Mouse (Mus musculus) spleen, adult 18-20 months (tissue): Measurements from ENCODE around the gene Chka.

Experiments used
- DNase-seq, 2 experiments: peaks; one replicate each; pipeline ENCODE4 v3.0.0; 2022; ENCODE audit warnings: mixed read lengths in 2 of 2

The Chka gene

DNA sequence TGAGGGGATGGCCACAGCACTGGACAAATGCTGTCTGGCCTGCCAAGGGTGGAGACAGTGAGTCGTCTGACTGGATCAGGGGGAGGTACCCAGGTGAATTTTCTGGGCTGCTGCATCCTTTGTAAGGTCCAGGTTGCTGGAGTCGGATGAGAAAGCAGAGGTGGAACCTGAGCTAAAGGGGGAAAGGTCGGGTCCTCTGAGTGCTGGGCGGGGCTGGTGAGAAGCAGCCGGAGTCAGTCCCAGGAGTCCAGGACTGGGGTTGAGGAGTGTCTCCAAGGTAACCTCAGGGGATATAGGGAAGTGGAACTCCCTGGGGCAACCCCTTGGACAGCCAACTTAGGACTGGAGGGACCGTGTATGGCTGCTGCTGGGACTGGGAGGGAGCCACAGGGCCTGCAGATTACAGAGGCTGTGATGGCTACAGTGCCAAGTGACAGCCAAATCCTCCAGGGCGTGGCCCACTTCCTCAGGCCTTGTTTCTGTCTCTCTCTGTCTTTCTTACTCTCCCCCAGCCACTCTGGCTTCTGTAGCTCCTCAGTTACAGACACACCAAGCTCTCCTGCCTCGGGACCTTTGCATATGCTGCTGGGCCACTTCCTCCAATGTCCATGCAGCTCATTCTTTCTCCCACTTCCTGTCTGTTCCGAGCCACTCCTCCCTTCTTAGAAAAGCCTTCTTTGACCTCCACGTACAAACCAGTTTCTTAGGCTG lies 71.2 kb downstream of the Chka start:
- DNase-seq = peak in 1 of 2 experiments; percentile 29

DNA sequence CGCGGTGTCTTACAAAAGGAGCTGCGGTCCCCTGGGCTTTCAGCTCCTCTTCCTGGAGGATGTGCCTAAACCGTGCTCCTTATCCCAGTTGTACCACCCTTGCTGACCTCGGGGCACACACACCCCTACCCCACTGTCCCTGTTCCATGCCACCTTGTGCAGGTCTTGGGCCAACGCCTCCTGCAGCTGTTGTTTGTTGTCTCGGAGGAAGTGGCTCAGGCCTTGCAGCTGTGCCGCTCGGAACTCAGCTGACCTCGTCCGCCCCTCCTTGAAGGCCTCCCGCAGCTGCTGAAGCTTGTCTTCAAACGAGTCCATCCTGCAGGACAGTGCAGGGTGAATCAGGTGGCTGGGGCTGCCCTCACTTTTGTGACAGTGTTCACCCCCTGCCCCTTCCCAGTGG lies 72.0 kb downstream of the Chka start:
- peak; percentile 60 to 71 for DNase-seq

DNA sequence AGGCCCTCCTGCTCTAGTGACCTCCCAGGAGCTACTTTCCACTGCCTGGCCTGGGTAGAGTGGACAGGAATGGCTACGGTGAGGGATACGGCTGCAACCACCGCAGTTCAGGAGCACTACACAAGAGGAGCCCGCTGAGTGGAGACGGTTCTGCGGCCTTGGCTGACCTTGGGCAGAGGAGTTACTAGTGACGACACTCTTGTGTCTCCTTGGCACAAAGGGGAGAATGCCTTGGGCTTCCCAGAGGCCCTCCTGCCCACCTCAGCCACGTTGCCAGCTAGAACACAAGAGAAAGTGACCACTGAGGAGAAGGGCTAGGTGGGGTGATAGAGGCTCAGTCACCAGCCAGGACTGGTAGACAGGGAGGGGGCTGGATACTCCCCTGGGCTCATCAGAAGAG lies 72.6 kb downstream of the Chka start:
- peak in 1 of 2 experiments; percentile 8 for DNase-seq

DNA sequence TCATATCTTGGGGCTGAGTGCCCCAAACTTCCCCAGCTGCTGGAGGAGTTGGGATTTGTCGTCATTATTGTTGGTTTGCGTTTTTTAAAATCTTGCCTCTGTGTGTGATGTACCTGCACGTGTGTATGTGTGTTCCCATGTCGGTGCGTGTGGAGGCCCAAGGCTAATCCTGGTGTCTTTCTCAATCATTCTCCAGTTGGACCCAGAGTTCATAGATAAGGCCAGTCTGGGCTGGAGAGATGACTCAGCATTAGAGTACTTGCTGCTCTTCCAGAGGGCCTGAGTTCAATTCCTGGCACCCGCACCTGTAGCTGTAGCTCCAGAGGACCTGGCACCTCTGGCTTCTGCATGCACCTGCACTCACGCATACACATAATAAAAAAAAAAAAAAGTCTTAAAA lies 73.3 kb downstream of the Chka start:
- no peak for DNase-seq

DNA sequence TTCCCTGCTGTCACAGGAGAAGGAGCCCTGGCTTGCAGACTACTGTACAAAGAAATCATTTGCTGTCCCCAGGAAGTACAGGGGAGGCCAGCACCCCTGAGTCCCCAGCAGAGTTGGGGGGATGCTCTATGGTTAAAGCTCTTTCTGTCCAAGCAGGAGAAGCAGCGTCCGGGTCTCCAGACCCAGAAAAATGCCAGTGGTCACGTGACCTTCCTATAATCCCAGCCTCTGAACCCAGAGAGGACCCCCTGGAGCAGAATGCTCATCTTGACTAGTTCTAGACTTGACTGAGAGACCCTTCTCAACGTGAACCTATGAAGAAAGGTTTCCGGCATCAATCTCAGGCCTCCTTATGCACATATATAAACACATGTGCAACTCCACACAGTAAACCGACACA lies 74.3 kb downstream of the Chka start:
- DNase-seq = no peak

DNA sequence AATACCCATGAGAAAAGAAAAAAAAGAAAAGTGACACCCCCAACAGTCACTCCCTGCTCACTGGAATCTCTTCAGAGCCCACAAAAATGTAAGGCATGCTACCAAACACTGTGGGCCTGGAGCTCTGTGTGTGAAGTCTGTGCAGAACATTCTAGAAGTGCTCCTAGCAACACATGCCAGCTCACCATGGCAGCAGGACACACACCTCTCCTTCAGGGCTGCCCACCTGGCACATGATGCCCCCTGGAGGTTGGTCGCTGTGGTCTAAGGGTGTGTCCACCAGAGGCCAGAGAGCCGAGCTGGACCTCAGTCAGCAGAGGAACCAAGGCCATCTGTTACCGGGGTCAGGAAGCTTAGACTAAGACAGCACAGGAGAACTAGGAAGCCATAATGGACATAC lies 74.7 kb downstream of the Chka start:
- DNase-seq = no peak

DNA sequence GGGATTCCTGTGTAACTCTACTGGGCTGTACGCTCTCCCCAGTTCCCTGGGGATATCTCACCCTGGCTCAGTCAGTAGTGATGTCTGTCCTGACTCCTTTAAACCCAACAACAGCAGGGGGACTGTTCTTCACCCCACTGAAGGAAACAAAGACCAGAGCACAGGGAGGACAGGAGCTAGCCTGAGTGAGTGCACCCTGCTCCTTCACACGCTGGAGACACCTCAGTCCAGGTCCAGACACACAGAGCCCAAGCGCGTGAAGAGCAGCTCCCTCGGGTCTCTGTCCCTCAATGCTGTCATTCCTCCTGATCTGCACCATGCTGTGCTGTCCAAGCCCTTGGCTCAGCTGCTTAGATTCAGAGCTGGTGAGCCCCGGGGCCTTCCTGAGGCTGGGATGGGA lies 75.1 kb downstream of the Chka start:
- DNase-seq = no peak

DNA sequence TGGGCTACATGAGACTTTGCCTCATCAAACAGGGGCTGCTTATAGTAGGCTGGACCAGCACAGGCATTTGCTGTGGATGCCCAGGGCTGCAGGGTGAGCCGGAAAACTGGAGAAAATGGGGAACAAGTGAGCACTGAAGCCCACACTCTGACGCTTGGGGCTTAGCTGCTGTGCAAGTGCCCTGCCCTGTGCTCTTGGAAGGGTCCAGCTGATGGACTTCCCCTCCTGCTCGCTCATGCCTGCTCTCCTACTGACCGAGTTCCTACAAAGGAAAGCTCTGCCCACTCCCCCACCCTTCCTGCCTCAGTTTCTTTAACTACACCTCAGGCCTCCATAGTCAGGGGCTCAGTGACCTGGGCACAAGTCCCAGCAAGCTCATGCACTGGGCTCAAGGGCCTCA lies 76.4 kb downstream of the Chka start:
- no peak for DNase-seq

DNA sequence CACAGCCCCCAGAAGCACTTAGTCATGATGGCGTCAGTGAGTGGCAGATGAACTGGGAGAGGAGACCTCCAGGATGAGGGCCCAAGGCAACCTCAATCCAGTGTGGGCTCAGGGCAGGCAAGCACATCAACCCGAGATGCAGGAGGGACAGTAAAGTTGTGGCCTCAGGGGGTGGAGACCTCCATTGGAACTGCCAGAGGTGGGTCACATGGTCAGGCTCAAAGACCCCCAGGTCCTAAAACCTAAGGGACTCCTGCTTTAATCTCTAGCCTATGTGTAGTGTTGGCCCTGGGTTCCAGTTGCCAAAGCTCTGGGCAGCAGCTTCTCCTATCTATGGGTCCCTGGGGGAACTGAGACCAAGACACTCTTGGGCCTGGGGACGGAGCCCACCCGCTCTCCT lies 77.2 kb downstream of the Chka start:
- DNase-seq = no peak

DNA sequence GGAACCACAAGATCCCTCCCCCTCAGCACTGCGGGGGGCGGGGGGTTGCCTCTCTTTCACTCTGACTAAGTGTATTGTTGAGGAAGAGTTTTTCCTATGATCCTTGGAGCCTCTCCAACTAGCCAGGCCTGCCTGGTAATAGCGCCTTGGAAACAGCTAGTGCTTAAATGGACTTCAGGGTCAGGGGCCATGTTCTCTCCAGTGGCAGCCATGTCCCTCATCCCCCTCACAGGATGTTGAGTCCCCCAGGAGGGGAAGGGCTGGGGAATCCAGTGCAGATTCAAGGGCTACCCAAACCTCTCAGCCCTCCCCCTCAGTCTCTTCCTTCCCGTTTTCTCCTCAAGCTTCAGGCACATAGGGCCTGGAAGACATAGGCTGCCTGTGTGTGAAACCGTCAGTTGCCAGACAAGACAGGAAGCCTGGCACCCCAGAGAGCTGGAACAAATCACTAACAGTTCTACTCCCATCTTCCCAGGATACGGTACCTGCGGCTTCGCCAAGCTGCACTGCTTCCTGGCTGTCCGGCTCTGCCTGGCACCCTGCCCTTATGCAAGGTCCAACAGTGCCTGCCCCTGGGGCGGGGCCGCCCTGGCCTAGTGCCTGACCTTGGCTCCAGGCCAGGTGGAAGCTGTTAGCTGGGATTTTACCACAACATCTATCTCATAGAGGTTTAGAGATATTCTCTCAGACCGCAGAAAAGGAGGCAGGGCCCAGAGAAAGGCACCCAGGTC lies 77.8 kb downstream of the Chka start, which contains the start of gene Aldh3b1:
Gene Aldh3b1, minus strand, starts transcription at position 598 of the 731 bp plus-strand sequence.
- DNase-seq = peak; percentile 55 to 63

DNA sequence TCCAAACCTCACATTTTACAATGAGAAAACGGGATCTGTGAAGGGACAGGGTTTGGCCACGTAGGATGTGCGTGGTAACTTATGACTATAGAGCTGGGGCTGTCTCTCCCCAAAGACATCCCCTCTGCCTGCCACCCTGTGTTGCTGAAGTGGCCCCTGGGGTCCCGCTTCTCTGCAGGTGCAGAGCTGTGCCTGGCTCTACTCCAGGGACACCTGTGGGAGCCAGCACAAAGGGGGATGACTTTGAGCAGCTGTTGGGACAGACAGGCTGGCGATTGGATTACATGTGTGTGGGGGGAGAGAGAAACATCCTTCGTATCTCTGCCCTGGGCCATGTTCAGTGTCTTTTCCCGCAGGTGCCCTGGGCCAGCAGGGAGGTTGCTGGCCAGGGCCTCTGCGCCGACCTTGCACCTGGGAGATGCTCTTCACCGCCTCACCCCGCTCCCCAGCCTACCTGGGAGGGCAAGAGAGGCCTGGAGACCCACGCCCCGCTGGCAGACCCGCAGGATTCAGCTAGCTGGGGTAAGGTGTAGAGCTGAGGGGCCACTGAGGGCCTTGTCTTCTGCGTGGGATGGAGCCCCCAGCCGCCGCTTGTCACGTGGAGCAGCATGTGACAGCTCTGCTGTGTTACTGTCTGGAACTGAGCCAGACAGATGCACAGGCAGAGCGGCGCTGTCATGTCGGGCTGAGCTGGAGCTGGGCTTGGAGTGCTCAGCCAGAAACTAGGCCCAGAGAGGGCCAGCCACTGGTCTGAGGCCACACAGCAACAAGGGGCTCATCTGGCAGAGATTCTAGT lies 78.9 kb downstream of the Chka start:
- peak in 1 of 2 experiments; percentile 38 for DNase-seq

DNA sequence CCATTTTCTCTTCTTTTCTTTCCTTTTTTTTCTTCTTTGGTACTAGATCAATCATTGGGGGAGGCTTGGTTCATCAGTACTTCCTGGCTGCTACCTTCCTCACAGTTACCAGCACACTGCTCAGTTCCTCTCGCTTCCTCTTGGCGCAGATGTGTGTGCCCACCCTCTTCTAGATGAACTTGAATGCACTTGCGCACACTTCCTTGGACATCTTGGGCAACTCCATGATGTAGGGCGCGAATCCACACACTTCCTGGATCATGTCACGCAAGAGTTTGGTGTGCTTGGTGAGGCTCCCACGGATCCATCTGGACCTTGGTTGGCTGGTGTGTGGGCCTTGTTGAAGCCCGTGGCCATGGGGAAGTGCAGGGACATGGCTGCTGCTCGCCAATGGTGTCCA lies 80.1 kb downstream of the Chka start:
- no peak for DNase-seq

DNA sequence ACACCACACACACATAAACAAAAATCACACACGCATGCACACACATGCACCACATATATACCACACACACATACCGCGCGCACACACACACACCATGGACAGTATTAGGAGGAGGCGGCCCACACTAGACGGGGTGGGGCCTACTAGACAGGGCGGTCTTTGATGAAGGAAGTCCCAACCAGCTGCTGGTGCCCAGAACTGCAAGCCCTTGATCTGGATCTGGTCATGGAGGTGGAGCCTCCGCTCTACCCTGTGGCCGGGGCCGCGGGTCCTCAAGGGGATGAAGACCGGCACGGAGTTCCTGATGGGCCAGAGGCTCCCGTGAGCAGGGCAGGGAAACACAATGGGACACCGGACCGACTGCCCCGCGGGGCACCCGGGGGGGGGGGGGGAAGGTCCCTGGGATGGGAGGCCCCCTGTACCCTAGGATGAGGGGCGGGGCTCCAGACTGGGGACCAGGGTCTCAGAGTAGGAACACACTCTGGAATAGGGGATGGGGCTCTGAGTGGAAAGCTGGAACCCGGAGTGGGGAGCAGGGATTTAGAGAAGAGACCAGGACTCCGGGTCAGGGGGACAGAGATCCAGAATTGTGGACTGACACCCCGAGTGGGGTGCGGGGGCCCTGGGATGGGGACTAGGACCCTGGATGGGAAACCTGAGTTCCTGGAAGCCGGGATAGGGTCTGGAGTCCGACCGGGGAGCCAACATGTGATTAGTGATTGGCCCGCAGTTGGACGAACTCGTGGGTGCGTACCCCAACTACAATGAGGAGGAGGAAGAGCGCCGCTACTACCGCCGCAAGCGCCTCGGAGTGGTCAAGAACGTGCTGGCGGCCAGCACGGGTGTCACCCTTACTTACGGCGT lies 83.7 kb downstream of the Chka start, which contains the start of gene Unc93b1:
Gene Unc93b1, plus strand, starts transcription at position 155 of the 864 bp plus-strand sequence.
- DNase-seq = peak; percentile 74 to 76

DNA sequence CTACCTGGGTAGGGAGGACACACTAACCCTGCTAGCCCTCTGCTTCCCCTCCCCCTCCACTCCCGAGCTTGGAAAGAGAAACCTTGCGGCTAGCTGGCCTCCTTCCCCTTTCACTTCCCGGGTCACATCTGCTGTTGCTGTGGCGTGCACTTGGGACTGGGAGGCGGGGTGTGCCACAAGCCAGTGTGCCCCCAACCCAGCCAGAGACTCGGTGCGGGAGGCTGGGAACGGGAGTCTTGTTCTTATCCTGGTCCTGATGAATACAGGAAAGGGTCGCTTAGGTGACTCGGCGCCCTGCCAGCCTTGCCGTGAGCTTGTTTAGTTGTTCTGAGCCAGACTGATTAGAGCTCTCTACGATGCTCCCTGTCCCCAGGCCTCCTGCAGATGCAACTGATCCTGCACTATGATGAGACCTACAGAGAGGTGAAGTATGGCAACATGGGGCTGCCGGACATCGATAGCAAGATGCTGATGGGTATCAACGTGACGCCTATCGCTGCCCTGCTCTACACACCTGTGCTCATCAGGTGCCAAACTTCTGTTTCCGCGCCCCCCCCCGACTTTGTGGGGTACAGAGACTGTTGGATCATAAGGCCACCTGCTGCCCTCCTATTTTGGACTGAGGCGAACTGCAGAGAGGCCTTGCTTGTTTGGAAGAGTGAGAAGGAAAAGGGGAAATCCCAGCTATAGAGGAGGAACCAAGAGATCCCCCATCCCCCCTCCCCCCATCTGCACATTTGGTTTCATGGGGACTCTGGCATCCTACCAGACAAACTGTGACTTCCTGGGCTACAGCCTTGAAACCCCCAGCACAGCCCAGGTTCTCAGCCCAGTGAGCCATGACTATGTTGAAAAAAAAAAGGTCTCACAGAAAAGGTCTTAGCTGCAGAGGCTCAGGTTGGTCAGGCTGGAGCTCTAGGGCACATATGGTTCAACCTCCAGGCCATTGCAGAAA lies 84.6 kb downstream of the Chka start:
- peak; percentile 82 to 84 for DNase-seq

DNA sequence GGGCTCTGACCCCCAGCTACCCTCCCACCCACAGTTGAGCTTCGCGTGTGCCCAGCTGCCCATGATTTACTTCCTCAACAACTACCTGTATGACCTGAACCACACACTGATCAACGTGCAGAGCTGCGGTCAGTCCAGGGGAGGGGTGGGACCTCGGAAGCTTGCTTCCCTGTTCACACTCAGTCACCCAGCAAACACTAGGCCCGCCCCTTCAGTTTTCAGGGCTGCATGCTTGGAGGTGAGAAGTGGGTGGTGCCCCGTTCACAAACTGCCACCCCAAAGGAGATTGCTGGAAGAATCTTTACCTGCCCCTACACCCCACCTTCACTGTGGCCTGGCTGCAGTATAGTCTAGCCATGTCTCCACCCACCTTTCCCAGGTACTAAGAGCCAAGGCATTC lies 90.7 kb downstream of the Chka start:
- DNase-seq = no peak

DNA sequence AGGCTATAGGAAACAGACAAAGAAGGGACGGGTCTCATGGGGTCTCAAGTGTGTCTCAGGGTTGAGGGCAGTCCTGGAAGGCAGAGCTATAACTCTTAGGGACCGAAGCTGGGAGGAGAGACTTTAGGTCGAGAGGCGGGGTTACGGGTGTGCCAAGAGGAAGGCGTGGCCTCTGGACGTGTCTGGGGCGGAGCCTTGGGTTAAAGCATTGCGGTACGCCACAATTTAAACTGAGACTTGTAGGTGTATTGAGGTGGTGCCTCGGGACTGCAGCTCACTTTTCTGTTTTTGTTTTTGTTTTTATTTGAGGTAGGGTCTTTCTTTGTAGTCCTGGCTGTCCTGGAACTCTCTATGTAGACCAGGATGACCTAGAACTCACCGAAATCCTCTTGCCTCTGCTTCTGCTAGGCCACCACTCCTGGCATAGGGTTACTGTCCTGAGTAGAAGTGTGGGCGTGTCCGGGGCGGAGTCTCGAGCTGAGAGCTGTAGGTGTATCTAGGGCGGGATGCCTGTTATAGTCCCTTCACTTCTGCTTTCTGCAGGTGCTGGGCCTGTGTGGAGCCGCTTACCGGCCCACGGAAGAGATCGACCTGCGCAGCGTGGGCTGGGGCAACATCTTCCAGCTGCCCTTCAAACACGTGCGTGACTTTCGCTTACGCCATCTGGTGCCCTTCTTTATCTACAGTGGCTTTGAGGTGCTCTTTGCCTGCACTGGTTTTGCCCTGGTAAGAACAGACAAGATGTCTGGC lies 91.6 kb downstream of the Chka start:
- peak; percentile 81 to 85 for DNase-seq
